Mouse (Mus musculus) hindbrain, embryonic 10.5 days (tissue): Measurements from ENCODE around the gene Hsd17b1. TPM values are rescaled to one million over a fixed set of nuclear protein-coding genes. Genes with fewer than 3 reads are reported as not detected.

ENCODE experiments used
- DNase-seq: peaks from one replicate; pipeline ENCODE4 v3.0.0-alpha.2; 2017; ENCODE audit warnings: low spot score
- H3K27ac ChIP-seq: fragments of 300-500 bp; sonication (generic); 2 replicates; pipeline ENCODE4 v1.5.1; 2016; ENCODE audit warnings: mild to moderate bottlenecking, moderate library complexity
- H3K27me3 ChIP-seq: fragments of 300-500 bp; sonication (generic); 2 replicates; pipeline ENCODE4 v1.6.1; 2016; ENCODE audit warnings: mild to moderate bottlenecking; ENCODE audit not compliant: poor library complexity, insufficient read depth, severe bottlenecking
- H3K36me3 ChIP-seq: fragments of 300-500 bp; sonication (generic); 2 replicates; pipeline ENCODE4 v1.6.1; 2016; ENCODE audit warnings: mild to moderate bottlenecking, moderate library complexity
- H3K4me1 ChIP-seq: fragments of 300-500 bp; sonication (generic); replicated peaks from 2 replicates; pipeline ENCODE4 v1.6.1; 2016; ENCODE audit warnings: mild to moderate bottlenecking
- H3K4me3 ChIP-seq: fragments of 300-500 bp; sonication (generic); 2 replicates; pipeline ENCODE4 v1.5.1; 2016; ENCODE audit warnings: mild to moderate bottlenecking, moderate library complexity
- H3K9me3 ChIP-seq: fragments of 300-500 bp; sonication (generic); 2 replicates; pipeline ENCODE4 v1.6.1; 2016; ENCODE audit warnings: mild to moderate bottlenecking, moderate library complexity
- WGBS: fragments of 180-500 bp; shearing (Covaris S2); methylation state at CpG from one replicate; pipeline ENCODE4 v1.1.7; 2016; 5-methylcytosine and 5-hydroxymethylcytosine counted together
- polyA plus RNA-seq: library from polyadenylated mRNA; unstranded; fragments of >200 nt; fragmentation: Nextera tagmentation; extraction: Ambion mirVana; gene quantifications from 2 replicates; pipeline ENCODE4 v1.2.1, GENCODE M21; 2016

Gene Hsd17b1
- polyA plus RNA-seq, 1 experiment from 2014 or later = 0.14 TPM

- WGBS = 88% methylated on average over 6 of the region's 6 CpGs
- Histone ChIP-seq H3K27me3 (no peaks in the 10 kb centered on the region), H3K4me1 (no peaks in the 10 kb centered on the region), H3K4me3 (no peak overlapping the region), H3K9me3 (no peaks in the 10 kb centered on the region), H3K36me3 (peaks cover 99% of the 10 kb centered on the region), H3K27ac (no peak overlapping the region)
- DNase-seq = no peak
Observed at GRCm38 (mm10) chr11:101051051-101051493, 27.1 kb upstream of the Hsd17b1 start.

GRCm38 (mm10) chr11:101051617-101052016 is 26.6 kb upstream of the Hsd17b1 start:
- H3K4me3 ChIP-seq = no peak overlapping the region
- H3K27me3 ChIP-seq = no peaks in the 10 kb centered on the region
- H3K27ac ChIP-seq = no peak overlapping the region; the same call in 1 of the 2 replicates
- no peak for DNase-seq
- H3K9me3 ChIP-seq = no peaks in the 10 kb centered on the region
- no peaks in the 10 kb centered on the region for H3K4me1 ChIP-seq
- 83% methylated on average over 8 of the region's 8 CpGs for WGBS
- peaks cover 99% of the 10 kb centered on the region for H3K36me3 ChIP-seq

- H3K36me3 ChIP-seq = peaks cover 99% of the 10 kb centered on the region
- WGBS = 94% methylated on average over 10 of the region's 10 CpGs
Observed at GRCm38 (mm10) chr11:101052751-101053473, 25.3 kb upstream of the Hsd17b1 start.

GRCm38 (mm10) chr11:101053974-101054373 is 24.2 kb upstream of the Hsd17b1 start:
- Histone ChIP-seq H3K4me1 (0 out of 2 replicates have a peak, but pooled peaks cover 5% of the 10 kb centered on the region), H3K27ac (no peak overlapping the region), H3K36me3 (peaks cover 98% of the 10 kb centered on the region), H3K27me3 (no peaks in the 10 kb centered on the region), H3K9me3 (no peaks in the 10 kb centered on the region), H3K4me3 (no peak overlapping the region)
- DNase-seq = no peak
- 97% methylated on average over 1 of the region's 1 CpGs for WGBS

More at GRCm38 (mm10) chr11:101052751-101053473, 25.3 kb upstream of the Hsd17b1 start:
- Histone ChIP-seq H3K27ac (no peak overlapping the region), H3K4me3 (no peak overlapping the region), H3K4me1 (no peaks in the 10 kb centered on the region), H3K9me3 (no peaks in the 10 kb centered on the region), H3K27me3 (no peaks in the 10 kb centered on the region)
- no peak for DNase-seq

- H3K4me1 ChIP-seq = 0 out of 2 replicates have a peak, but pooled peaks cover 10% of the 10 kb centered on the region
- no peaks in the 10 kb centered on the region for H3K9me3 ChIP-seq
- no peaks in the 10 kb centered on the region for H3K27me3 ChIP-seq
- peaks cover 99% of the 10 kb centered on the region for H3K36me3 ChIP-seq
- no peak overlapping the region for H3K4me3 ChIP-seq
- WGBS = 83% methylated on average over 14 of the region's 14 CpGs
- no peak overlapping the region for H3K27ac ChIP-seq
- DNase-seq = no peak
Observed at GRCm38 (mm10) chr11:101055418-101055817, 22.8 kb upstream of the Hsd17b1 start.

GRCm38 (mm10) chr11:101056885-101057284 is 21.3 kb upstream of the Hsd17b1 start:
- Histone ChIP-seq H3K4me3 (no peak overlapping the region), H3K36me3 (peaks cover 98% of the 10 kb centered on the region), H3K27ac (no peak overlapping the region), H3K27me3 (no peaks in the 10 kb centered on the region), H3K9me3 (no peaks in the 10 kb centered on the region), H3K4me1 (0 out of 2 replicates have a peak, but pooled peaks cover 13% of the 10 kb centered on the region)
- no peak for DNase-seq
- 57% methylated on average over 8 of the region's 8 CpGs for WGBS

- H3K27ac ChIP-seq = no peak overlapping the region
- H3K27me3 ChIP-seq = no peaks in the 10 kb centered on the region
- H3K9me3 ChIP-seq = no peaks in the 10 kb centered on the region
- 34% methylated on average over 5 of the region's 5 CpGs for WGBS
- H3K4me1 ChIP-seq = peaks cover 20% of the 10 kb centered on the region; the same call in 1 of the 2 replicates
- peaks cover 97% of the 10 kb centered on the region for H3K36me3 ChIP-seq
- H3K4me3 ChIP-seq = no peak overlapping the region
- DNase-seq = peak; percentile 82
Observed at GRCm38 (mm10) chr11:101057860-101058259, 20.4 kb upstream of the Hsd17b1 start.

GRCm38 (mm10) chr11:101058726-101059125 is 19.5 kb upstream of the Hsd17b1 start:
- peaks cover 97% of the 10 kb centered on the region for H3K36me3 ChIP-seq
- 74% methylated on average over 5 of the region's 5 CpGs for WGBS
- H3K27ac ChIP-seq = no peak overlapping the region
- no peak for DNase-seq
- no peaks in the 10 kb centered on the region for H3K27me3 ChIP-seq
- peaks cover 28% of the 10 kb centered on the region for H3K4me1 ChIP-seq
- H3K4me3 ChIP-seq = no peak overlapping the region
- H3K9me3 ChIP-seq = no peaks in the 10 kb centered on the region

GRCm38 (mm10) chr11:101059473-101059872 is 18.7 kb upstream of the Hsd17b1 start:
- H3K36me3 ChIP-seq = peaks cover 94% of the 10 kb centered on the region
- no peaks in the 10 kb centered on the region for H3K27me3 ChIP-seq
- peaks cover 33% of the 10 kb centered on the region for H3K4me1 ChIP-seq
- H3K27ac ChIP-seq = 0 out of 2 replicates have a peak overlapping the region, but pooled peaks have one; percentile 59
- WGBS = 80% methylated on average over 10 of the region's 10 CpGs
- H3K9me3 ChIP-seq = no peaks in the 10 kb centered on the region
- no peak for DNase-seq
- H3K4me3 ChIP-seq = no peak overlapping the region

- no peaks in the 10 kb centered on the region for H3K27me3 ChIP-seq
- no peak for DNase-seq
- peak overlapping the region; percentile 59; the same call in 1 of the 2 replicates for H3K27ac ChIP-seq
- H3K36me3 ChIP-seq = peaks cover 87% of the 10 kb centered on the region
- H3K9me3 ChIP-seq = no peaks in the 10 kb centered on the region
- WGBS = 73% methylated on average over 8 of the region's 8 CpGs
- peaks cover 33% of the 10 kb centered on the region for H3K4me1 ChIP-seq
- H3K4me3 ChIP-seq = no peak overlapping the region
Observed at GRCm38 (mm10) chr11:101060126-101060525, 18.1 kb upstream of the Hsd17b1 start.

GRCm38 (mm10) chr11:101061049-101061448 is 17.2 kb upstream of the Hsd17b1 start:
- Histone ChIP-seq H3K36me3 (peaks cover 78% of the 10 kb centered on the region), H3K4me3 (no peak overlapping the region), H3K4me1 (peaks cover 33% of the 10 kb centered on the region), H3K9me3 (no peaks in the 10 kb centered on the region), H3K27ac (no peak overlapping the region), H3K27me3 (no peaks in the 10 kb centered on the region)
- 91% methylated on average over 5 of the region's 5 CpGs for WGBS
- no peak for DNase-seq

- peak overlapping the region; percentile 59; the same call in 1 of the 2 replicates for H3K27ac ChIP-seq
- peaks cover 44% of the 10 kb centered on the region for H3K4me1 ChIP-seq
- no peaks in the 10 kb centered on the region for H3K9me3 ChIP-seq
- WGBS = 76% methylated on average over 12 of the region's 12 CpGs
- no peak overlapping the region for H3K4me3 ChIP-seq
- DNase-seq = no peak
- peaks cover 65% of the 10 kb centered on the region for H3K36me3 ChIP-seq
- H3K27me3 ChIP-seq = no peaks in the 10 kb centered on the region
Observed at GRCm38 (mm10) chr11:101062165-101062884, 15.9 kb upstream of the Hsd17b1 start.
